In the genomic region with DNA sequence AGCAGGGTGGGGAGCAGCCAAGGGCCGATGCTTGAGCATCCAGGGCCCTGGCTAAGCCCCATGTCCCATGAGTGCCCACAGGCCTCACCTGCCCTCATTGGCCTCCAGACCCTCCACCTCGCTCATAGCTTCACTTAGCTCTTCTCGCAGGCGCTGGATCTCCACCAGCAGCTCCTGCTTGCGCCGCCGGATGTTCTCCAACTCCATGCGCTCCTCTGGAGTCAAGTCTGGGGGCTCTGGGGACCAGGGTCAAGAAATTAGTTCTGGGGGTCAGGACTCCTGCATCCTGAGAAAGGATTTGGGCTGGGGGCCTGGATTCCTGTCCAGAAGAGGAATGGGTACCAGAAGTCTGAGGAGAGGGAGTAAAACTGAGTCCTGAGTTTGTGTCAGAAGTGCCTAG, we compare ENCODE assay signal across 8 mouse cellular contexts. TPM values are rescaled to one million over a fixed set of nuclear protein-coding genes. Genes with fewer than 3 reads are reported as not detected.
DNase-seq lines count a peak whose midpoint lies in the region; ATAC-seq and TF ChIP-seq lines count a peak whose summit lies in the region.

No protein-coding gene starts in this region.

- dilution Hi-C loops in CH12.LX (cut with MboI; ENCODE audit: extremely low pct_ligation_motif_present, extremely low pct_unique_long_range_greater_than_20kb, low sequenced_read_pairs) = no loop called here

- no peaks in the 10 kb centered on the region for H3K27me3 ChIP-seq in CH12.LX (replicated peaks)
- H3K27me3 ChIP-seq in forebrain, postnatal 0 days (ENCODE audit: insufficient read depth, low read length) = no peaks in the 10 kb centered on the region
- no peaks in the 10 kb centered on the region for H3K27me3 ChIP-seq in liver, embryonic 15.5 days

- ATAC-seq in forebrain, postnatal 0 days = no peak
- no peak for ATAC-seq in liver, embryonic 15.5 days (ENCODE audit: insufficient read depth)

- peak overlapping the region; percentile 54 for H3K4me2 ChIP-seq in CH12.LX (ENCODE audit: insufficient read depth, low read depth, poor library complexity, severe bottlenecking)
- peak overlapping the region; percentile 84 for H3K4me2 ChIP-seq in forebrain, postnatal 0 days (ENCODE audit: low read depth)
- H3K4me2 ChIP-seq in liver, embryonic 15.5 days = peak overlapping the region; percentile 92

- no peak for TF ChIP-seq CTCF in gastrocnemius, adult 2 months (IDR thresholded peaks at IDR 0.05)
- no peak for TF ChIP-seq CTCF in CH12.LX (conservative IDR thresholded peaks at IDR 0.05 in 1 of 2, IDR thresholded peaks at IDR 0.05 in 1 of 2; ENCODE audit: low read depth in 2 of 2, low read length in 2 of 2)
- TF ChIP-seq CTCF in forebrain, postnatal 0 days (IDR thresholded peaks at IDR 0.05; ENCODE audit: low read depth) = no peak

- WGBS in forebrain, postnatal 0 days = 87% methylated on average over 8 of the region's 8 CpGs
- WGBS in liver, embryonic 15.5 days (ENCODE audit: insufficient replicate concordance) = 91% methylated on average over 8 of the region's 8 CpGs

- no peak for TF ChIP-seq EP300 in CH12.LX (IDR thresholded peaks at IDR 0.05; ENCODE audit: low read length)

- no peak for TF ChIP-seq POLR2A in CH12.LX (IDR thresholded peaks at IDR 0.05; ENCODE audit: low read depth, low read length)

- intact Hi-C loops in gastrocnemius, adult 2 months (cut with DNase I) = no loop called here

- peak overlapping the region; percentile 96 for H3K4me3 ChIP-seq in gastrocnemius, adult 2 months
- H3K4me3 ChIP-seq in CH12.LX (replicated peaks in 1 of 3; ENCODE audit: low read depth in 2 of 3, low read length in 2 of 3, poor library complexity in 1 of 3) = peak overlapping the region in 2 of 3 experiments; percentile 74 to 82
- peak overlapping the region; percentile 100 for H3K4me3 ChIP-seq in forebrain, postnatal 0 days (ENCODE audit: low read depth, low read length)
- H3K4me3 ChIP-seq in liver, embryonic 15.5 days (replicated peaks) = peak overlapping the region; percentile 96

- H3K9me3 ChIP-seq in CH12.LX (replicated peaks; ENCODE audit: low read length) = no peaks in the 10 kb centered on the region
- no peaks in the 10 kb centered on the region for H3K9me3 ChIP-seq in forebrain, postnatal 0 days (ENCODE audit: low read length)
- H3K9me3 ChIP-seq in liver, embryonic 15.5 days (replicated peaks) = no peaks in the 10 kb centered on the region

- H3K27ac ChIP-seq in gastrocnemius, adult 2 months = peak overlapping the region; percentile 98
- H3K27ac ChIP-seq in CH12.LX (ENCODE audit: insufficient read depth, low read depth) = no peak overlapping the region
- H3K27ac ChIP-seq in forebrain, postnatal 0 days (ENCODE audit: low read depth, low read length) = no peak overlapping the region; the same call in 1 of the 2 replicates
- H3K27ac ChIP-seq in liver, embryonic 15.5 days (replicated peaks) = no peak overlapping the region

- peaks cover 3 to 28% of the 10 kb centered on the region in 2 experiments; a peak in 3 of 4 replicates for H3K4me1 ChIP-seq in CH12.LX (ENCODE audit: control insufficient read depth in 1 of 2, insufficient read depth in 2 of 2)
- peaks cover 14% of the 10 kb centered on the region for H3K4me1 ChIP-seq in forebrain, postnatal 0 days (ENCODE audit: insufficient read depth)
- H3K4me1 ChIP-seq in liver, embryonic 15.5 days (replicated peaks) = peaks cover 31% of the 10 kb centered on the region

- peak overlapping the region; percentile 100 for H3K9ac ChIP-seq in CH12.LX (ENCODE audit: insufficient read depth, low read depth)
- peak overlapping the region; percentile 100 for H3K9ac ChIP-seq in forebrain, postnatal 0 days
- peak overlapping the region; percentile 96; the same call in 1 of the 2 replicates for H3K9ac ChIP-seq in liver, embryonic 15.5 days

- TF ChIP-seq RAD21 in CH12.LX (IDR thresholded peaks at IDR 0.05; ENCODE audit: low read depth, low read length) = no peak

- peaks cover 13% of the 10 kb centered on the region for H3K79me2 ChIP-seq in CH12.LX (replicated peaks; ENCODE audit: control insufficient read depth, extremely low read depth, insufficient read depth, poor library complexity, severe bottlenecking)

- H3K36me3 ChIP-seq in CH12.LX (replicated peaks in 1 of 2; ENCODE audit: control insufficient read depth in 1 of 2, insufficient read depth in 1 of 2, low read length in 1 of 2) = peaks cover 50 to 59% of the 10 kb centered on the region in 2 experiments
- H3K36me3 ChIP-seq in forebrain, postnatal 0 days (ENCODE audit: insufficient read depth) = peaks cover 50% of the 10 kb centered on the region
- H3K36me3 ChIP-seq in liver, embryonic 15.5 days (replicated peaks) = peaks cover 52% of the 10 kb centered on the region

- in situ Hi-C loops in CH12.LX (cut with MboI; ENCODE audit: low pct_ligation_motif_present, low pct_unique_long_range_greater_than_20kb, low sequenced_read_pairs) = no loop called here

- no peak for DNase-seq in gastrocnemius, adult 2 months
- no peak for DNase-seq in gastrocnemius, adult 18-20 months (ENCODE audit: low spot score)
- no peak for DNase-seq in CH12.LX (ENCODE audit: extremely low read depth)
- no peak for DNase-seq in forebrain, postnatal 0 days
- no peak for DNase-seq in thymus, adult 18-20 months
- no peak for DNase-seq in kidney, adult 18-20 months
- DNase-seq in lung, postnatal 36 days = no peak

TF ChIP-seq in CH12.LX, 34 proteins besides CTCF, POLR2A, EP300 and RAD21 (continues in another document):
- TF ChIP-seq MXI1 (IDR thresholded peaks at IDR 0.05; ENCODE audit: low read depth, low read length) = no peak
- TF ChIP-seq NRF1 (IDR thresholded peaks at IDR 0.05; ENCODE audit: low read depth, low read length) = no peak
- no peak for TF ChIP-seq RCOR1 (conservative IDR thresholded peaks at IDR 0.05; ENCODE audit: low read depth, low read length)
- TF ChIP-seq USF2 (conservative IDR thresholded peaks at IDR 0.05; ENCODE audit: low read depth, low read length) = no peak
- TF ChIP-seq PAX5 (IDR thresholded peaks at IDR 0.05; ENCODE audit: low read length) = no peak
- TF ChIP-seq CHD2 (IDR thresholded peaks at IDR 0.05; ENCODE audit: low read length) = no peak
- TF ChIP-seq MAFK (IDR thresholded peaks at IDR 0.05; ENCODE audit: insufficient replicate concordance, low read length) = no peak
- no peak for TF ChIP-seq TBP (conservative IDR thresholded peaks at IDR 0.05; ENCODE audit: low read depth, low read length)
- no peak for TF ChIP-seq BHLHE40 (IDR thresholded peaks at IDR 0.05; ENCODE audit: low read depth, low read length)
- TF ChIP-seq KAT2A (IDR thresholded peaks at IDR 0.05; ENCODE audit: insufficient replicate concordance, low read length) = no peak
- no peak for TF ChIP-seq TCF12 (IDR thresholded peaks at IDR 0.05; ENCODE audit: low read depth, low read length)
- TF ChIP-seq ELF1 (IDR thresholded peaks at IDR 0.05; ENCODE audit: low read depth, low read length) = no peak
- TF ChIP-seq E2F4 (IDR thresholded peaks at IDR 0.05; ENCODE audit: insufficient replicate concordance, low read depth, low read length) = no peak

RNA-seq across cellular contexts. Expression of gene Cyth2, which starts 1.5 kb away (rescaled TPM):
- 10 to 100 TPM; 29.6 to 33.2 TPM for total RNA-seq in gastrocnemius, adult 2 months (2021)
- 10 to 100 TPM; 25.3 to 34.6 TPM for total RNA-seq in gastrocnemius, adult 18-20 months (2021)
- total RNA-seq in CH12.LX (2012; rRNA removed) (59.1 and 64.2 TPM in 2 replicates), CH12.LX (2014; rRNA removed) (25.6 and 28.7 TPM in 2 replicates)
- polyA plus RNA-seq in CH12.LX (2012; ENCODE audit: insufficient read length, low read depth) = 59.4 and 75.4 TPM in 2 replicates
- total RNA-seq in forebrain, postnatal 0 days (2014; rRNA removed) = 253 and 270 TPM in 2 replicates
- 282 and 317 TPM in 2 replicates for polyA plus RNA-seq in forebrain, postnatal 0 days (2015; fragmentation: Nextera tagmentation; extraction: Ambion mirVana)
- polyA plus RNA-seq in liver, embryonic 15.5 days (2015; fragmentation: Nextera tagmentation; extraction: Ambion mirVana) = 30.4 and 30.9 TPM in 2 replicates

RNA-seq across cellular contexts. Expression of gene Kcnj14, which starts 11.7 kb away (rescaled TPM):
- total RNA-seq in gastrocnemius, adult 2 months (2021) = under 1 TPM in 1 of 2 experiments, not detected in 1; 0.20 TPM
- under 1 TPM in 1 of 2 experiments, not detected in 1; 0.28 TPM for total RNA-seq in gastrocnemius, adult 18-20 months (2021)
- total RNA-seq in CH12.LX (2012; rRNA removed) (1.5 and 2.1 TPM in 2 replicates), CH12.LX (2014; rRNA removed) (1.0 and 1.3 TPM in 2 replicates)
- polyA plus RNA-seq in CH12.LX (2012; ENCODE audit: insufficient read length, low read depth) = 3.2 and 3.5 TPM in 2 replicates
- 0.54 and 1.00 TPM in 2 replicates for total RNA-seq in forebrain, postnatal 0 days (2014; rRNA removed)
- 0.48 and 1.1 TPM in 2 replicates for polyA plus RNA-seq in forebrain, postnatal 0 days (2015; fragmentation: Nextera tagmentation; extraction: Ambion mirVana)
- polyA plus RNA-seq in liver, embryonic 15.5 days (2015; fragmentation: Nextera tagmentation; extraction: Ambion mirVana) = 0.06 and 0.12 TPM in 2 replicates

RNA-seq across cellular contexts. Expression of gene Grwd1, which starts 17.8 kb away (rescaled TPM):
- 10 to 100 TPM; 14.6 to 16.0 TPM for total RNA-seq in gastrocnemius, adult 2 months (2021)
- 10 to 100 TPM; 13.4 to 14.3 TPM for total RNA-seq in gastrocnemius, adult 18-20 months (2021)
- 83.0 and 128 TPM in 2 replicates for total RNA-seq in CH12.LX (2012; rRNA removed)
- 88.1 and 98.5 TPM in 2 replicates for total RNA-seq in CH12.LX (2014; rRNA removed)
- polyA plus RNA-seq in CH12.LX (2012; ENCODE audit: insufficient read length, low read depth) = 108 and 115 TPM in 2 replicates
- total RNA-seq in forebrain, postnatal 0 days (2014; rRNA removed) = 39.3 and 41.8 TPM in 2 replicates
- polyA plus RNA-seq in forebrain, postnatal 0 days (2015; fragmentation: Nextera tagmentation; extraction: Ambion mirVana) = 55.9 and 60.7 TPM in 2 replicates
- 24.7 and 25.3 TPM in 2 replicates for polyA plus RNA-seq in liver, embryonic 15.5 days (2015; fragmentation: Nextera tagmentation; extraction: Ambion mirVana)

RNA-seq across cellular contexts. Expression of gene Sult2b1, which starts 28.5 kb away (rescaled TPM):
- not detected for total RNA-seq in gastrocnemius, adult 2 months (2021)
- total RNA-seq in gastrocnemius, adult 18-20 months (2021) = not detected
- 0.13 and 0.17 TPM in 2 replicates for total RNA-seq in CH12.LX (2012; rRNA removed)
- not detected in 2 replicates for total RNA-seq in CH12.LX (2014; rRNA removed)
- polyA plus RNA-seq in CH12.LX (2012; ENCODE audit: insufficient read length, low read depth) = 0.29 TPM in 1 of 2 replicates, not detected in the other
- 6.5 and 8.9 TPM in 2 replicates for total RNA-seq in forebrain, postnatal 0 days (2014; rRNA removed)
- 9.6 and 10.0 TPM in 2 replicates for polyA plus RNA-seq in forebrain, postnatal 0 days (2015; fragmentation: Nextera tagmentation; extraction: Ambion mirVana)
- polyA plus RNA-seq in liver, embryonic 15.5 days (2015; fragmentation: Nextera tagmentation; extraction: Ambion mirVana) = 0.07 and 0.22 TPM in 2 replicates

RNA-seq across cellular contexts. Expression of gene Lmtk3, which starts 29.4 kb away (rescaled TPM):
- total RNA-seq in gastrocnemius, adult 2 months (2021) = under 1 TPM in 1 of 2 experiments, not detected in 1; 0.06 TPM
- not detected for total RNA-seq in gastrocnemius, adult 18-20 months (2021)
- total RNA-seq in CH12.LX (2012; rRNA removed) (0.30 and 0.46 TPM in 2 replicates), CH12.LX (2014; rRNA removed) (0.19 TPM in 1 of 2 replicates, not detected in the other)
- 0.18 and 0.34 TPM in 2 replicates for polyA plus RNA-seq in CH12.LX (2012; ENCODE audit: insufficient read length, low read depth)
- total RNA-seq in forebrain, postnatal 0 days (2014; rRNA removed) = 128 and 144 TPM in 2 replicates
- polyA plus RNA-seq in forebrain, postnatal 0 days (2015; fragmentation: Nextera tagmentation; extraction: Ambion mirVana) = 8.9 and 12.5 TPM in 2 replicates
- not detected in 2 replicates for polyA plus RNA-seq in liver, embryonic 15.5 days (2015; fragmentation: Nextera tagmentation; extraction: Ambion mirVana)
